Mouse (Mus musculus): ENCODE measurements around the gene Drc7. TPM values are rescaled to one million over a fixed set of nuclear protein-coding genes. Genes with fewer than 3 reads are reported as not detected.
"Not testable (repeated sequence)": the region's sequence is repeated elsewhere in the genome, so short reads cannot be mapped to it uniquely, and the experiment has no call there.

Gene Drc7
- polyA plus RNA-seq (2012; rRNA removed), result not detected in 2 replicates

- 27% methylated on average over 2 of the region's 2 CpGs for WGBS
- no peak for DNase-seq (ENCODE audit: low read depth, low spot score)
Observed at GRCm38 (mm10) chr8:95054927-95055510, at the start of gene Drc7. Gene Drc7 (plus strand): TSS chr8:95055103.

GRCm38 (mm10) chr8:95012442-95012919 is 42.4 kb upstream of the Drc7 start:
- 85% methylated on average over 15 of the region's 15 CpGs for WGBS
- DNase-seq (ENCODE audit: low read depth, low spot score), result no peak

GRCm38 (mm10) chr8:95015866-95016265 is 39.0 kb upstream of the Drc7 start:
- 74% methylated on average over 4 of the region's 4 CpGs for WGBS

GRCm38 (mm10) chr8:95016684-95017083 is 38.2 kb upstream of the Drc7 start:
- WGBS, result 66% methylated on average over 4 of the region's 4 CpGs
- no peak for DNase-seq (ENCODE audit: low read depth, low spot score)

More at GRCm38 (mm10) chr8:95015866-95016265, 39.0 kb upstream of the Drc7 start:
- no peak for DNase-seq (ENCODE audit: low read depth, low spot score)

GRCm38 (mm10) chr8:95017451-95017850 is 37.5 kb upstream of the Drc7 start, which contains the start of gene Adgrg3:
Gene Adgrg3 (plus strand): TSS chr8:95017692.
- WGBS, result 65% methylated on average over 11 of the region's 11 CpGs
- DNase-seq (ENCODE audit: low read depth, low spot score), result no peak

- 74% methylated on average over 9 of the region's 9 CpGs for WGBS
Observed at GRCm38 (mm10) chr8:95017969-95018635, 36.8 kb upstream of the Drc7 start.

GRCm38 (mm10) chr8:95020293-95020777 is 34.6 kb upstream of the Drc7 start:
- WGBS, result 36% methylated on average over 12 of the region's 12 CpGs
- DNase-seq (ENCODE audit: low read depth, low spot score), result no peak

More at GRCm38 (mm10) chr8:95017969-95018635, 36.8 kb upstream of the Drc7 start:
- no peak for DNase-seq (ENCODE audit: low read depth, low spot score)

GRCm38 (mm10) chr8:95020821-95021220 is 34.1 kb upstream of the Drc7 start:
- no peak for DNase-seq (ENCODE audit: low read depth, low spot score)

GRCm38 (mm10) chr8:95023201-95023600 is 31.7 kb upstream of the Drc7 start:
- 18% methylated on average over 8 of the region's 8 CpGs for WGBS
- no peak for DNase-seq (ENCODE audit: low read depth, low spot score)

More at GRCm38 (mm10) chr8:95020821-95021220, 34.1 kb upstream of the Drc7 start:
- 70% methylated on average over 10 of the region's 10 CpGs for WGBS

GRCm38 (mm10) chr8:95024387-95024786 is 30.5 kb upstream of the Drc7 start:
- 61% methylated on average over 4 of the region's 4 CpGs for WGBS
- no peak for DNase-seq (ENCODE audit: low read depth, low spot score)

GRCm38 (mm10) chr8:95025421-95025820 is 29.5 kb upstream of the Drc7 start:
- no peak for DNase-seq (ENCODE audit: low read depth, low spot score)
- WGBS, result 69% methylated on average over 2 of the region's 2 CpGs

- DNase-seq (ENCODE audit: low read depth, low spot score), result not testable (repeated sequence)
- WGBS, result 58% methylated on average over 7 of the region's 7 CpGs
Observed at GRCm38 (mm10) chr8:95028391-95028790, 26.5 kb upstream of the Drc7 start.

GRCm38 (mm10) chr8:95037106-95037925 is 17.6 kb upstream of the Drc7 start:
- no peak for DNase-seq (ENCODE audit: low read depth, low spot score)
- WGBS, result 48% methylated on average over 7 of the region's 7 CpGs

GRCm38 (mm10) chr8:95041883-95042784 is 12.8 kb upstream of the Drc7 start:
- DNase-seq (ENCODE audit: low read depth, low spot score), result no peak
- 41% methylated on average over 6 of the region's 6 CpGs for WGBS

GRCm38 (mm10) chr8:95044811-95045210 is 10.1 kb upstream of the Drc7 start:
- DNase-seq (ENCODE audit: low read depth, low spot score), result no peak
- WGBS, result 60% methylated on average over 4 of the region's 4 CpGs

GRCm38 (mm10) chr8:95046982-95047381 is 7.9 kb upstream of the Drc7 start:
- no peak for DNase-seq (ENCODE audit: low read depth, low spot score)
- 63% methylated on average over 3 of the region's 3 CpGs for WGBS

- 66% methylated on average over 6 of the region's 6 CpGs for WGBS
- no peak for DNase-seq (ENCODE audit: low read depth, low spot score)
Observed at GRCm38 (mm10) chr8:95047884-95048680, 6.8 kb upstream of the Drc7 start.

GRCm38 (mm10) chr8:95049636-95050035 is 5.3 kb upstream of the Drc7 start:
- 30% methylated on average over 2 of the region's 2 CpGs for WGBS
- DNase-seq (ENCODE audit: low read depth, low spot score), result no peak
